Mouse (Mus musculus) liver, adult 2 months (tissue): ENCODE data around the gene Wipi2. TPM values are rescaled to one million over a fixed set of nuclear protein-coding genes. Genes with fewer than 3 reads are reported as not detected.

Experiments used
- DNase-seq: peaks from one replicate; pipeline ENCODE4 v3.0.0-alpha.2; 2011; ENCODE audit warnings: low read depth, low spot score; ENCODE audit errors: extremely low read depth
- H3K27ac ChIP-seq: fragments of 200-500 bp; replicated peaks from 2 replicates; pipeline ENCODE4 v1.5.1; 2012; ENCODE audit warnings: low read depth, mild to moderate bottlenecking, control low read depth, inconsistent platforms, low read length; ENCODE audit not compliant: insufficient read depth
- H3K27me3 ChIP-seq: fragments of 200-500 bp; 2 replicates; pipeline ENCODE4 v1.6.1; 2012; ENCODE audit warnings: mild to moderate bottlenecking, moderate library complexity, low read length, inconsistent platforms; ENCODE audit not compliant: control insufficient read depth, insufficient read depth
- H3K36me3 ChIP-seq: fragments of 200-500 bp; 2 replicates; pipeline ENCODE4 v1.6.1; 2012; ENCODE audit warnings: low read length, inconsistent platforms; ENCODE audit not compliant: control insufficient read depth, insufficient read depth
- H3K4me1 ChIP-seq: fragments of 200-500 bp; 2 replicates; pipeline ENCODE4 v1.6.1; 2011; ENCODE audit warnings: low read length; ENCODE audit not compliant: control insufficient read depth, insufficient read depth
- H3K4me3 ChIP-seq: fragments of 200-500 bp; 2 replicates; pipeline ENCODE4 v1.5.1; 2011; ENCODE audit warnings: low read depth, mild to moderate bottlenecking, control low read depth, low read length, moderate library complexity; ENCODE audit not compliant: insufficient read depth
- H3K79me2 ChIP-seq: fragments of 200-500 bp; 2 replicates; pipeline ENCODE4 v1.6.1; 2012; ENCODE audit warnings: inconsistent platforms, mild to moderate bottlenecking, low read length, moderate library complexity; ENCODE audit not compliant: control insufficient read depth, insufficient read depth
- H3K9ac ChIP-seq: fragments of 200-500 bp; 2 replicates; pipeline ENCODE4 v1.6.1; 2012; ENCODE audit warnings: low read depth, mild to moderate bottlenecking, control low read depth, inconsistent platforms, low read length
- CTCF ChIP-seq: fragments of 200-500 bp; IDR thresholded peaks from 2 replicates; pipeline ENCODE4 v1.5.1; 2011; ENCODE audit warnings: low read depth, low read length, control low read depth
- POLR2A ChIP-seq: fragments of 200-500 bp; IDR thresholded peaks from 2 replicates; pipeline ENCODE4 v1.6.1; 2011; ENCODE audit warnings: low read length, control low read depth; ENCODE audit not compliant: insufficient read depth; ENCODE audit errors: extremely low read depth
- WGBS: fragments of 180-500 bp; shearing (Covaris S2); methylation state at CpG from one replicate; pipeline ENCODE4 v1.1.7; 2018; 5-methylcytosine and 5-hydroxymethylcytosine counted together
- polyA plus RNA-seq: library from polyadenylated mRNA; depleted of rRNA; stranded (reverse); fragments of >200 nt; gene quantifications from 2 replicates; pipeline ENCODE4 v1.2.3, GENCODE M21; 2012; rRNA removed
- total RNA-seq: library from RNA; depleted of rRNA; stranded (reverse); fragments of >200 nt; gene quantifications from 2 replicates; pipeline ENCODE4 v1.2.3, GENCODE M21; 2014; rRNA removed

Wipi2 gene
- total and polyA plus RNA-seq, 2 experiments = 39.2 to 43.9 TPM

DNA sequence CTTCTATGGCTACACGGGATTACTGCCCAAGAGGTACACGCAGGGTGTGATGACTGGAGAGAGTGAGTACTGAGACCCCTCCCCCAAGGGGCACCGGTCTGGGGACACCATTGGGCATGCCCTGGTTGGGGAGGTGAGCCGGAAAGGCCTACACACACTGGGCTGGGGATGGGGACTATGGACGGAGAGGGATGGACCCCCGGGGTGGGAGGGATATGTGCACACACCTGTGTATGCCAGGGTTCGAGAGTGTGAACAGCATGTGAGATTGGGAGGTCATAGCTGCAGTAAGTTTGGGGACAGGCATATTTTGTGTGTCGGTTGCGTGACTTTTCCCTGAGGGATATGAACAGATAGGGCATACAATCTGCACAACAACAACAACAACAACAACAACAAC, 87.6 kb downstream of the Wipi2 start:
- DNase-seq = no peak
- H3K36me3 ChIP-seq = no peaks in the 10 kb centered on the region
- no peaks in the 10 kb centered on the region for H3K79me2 ChIP-seq

DNA sequence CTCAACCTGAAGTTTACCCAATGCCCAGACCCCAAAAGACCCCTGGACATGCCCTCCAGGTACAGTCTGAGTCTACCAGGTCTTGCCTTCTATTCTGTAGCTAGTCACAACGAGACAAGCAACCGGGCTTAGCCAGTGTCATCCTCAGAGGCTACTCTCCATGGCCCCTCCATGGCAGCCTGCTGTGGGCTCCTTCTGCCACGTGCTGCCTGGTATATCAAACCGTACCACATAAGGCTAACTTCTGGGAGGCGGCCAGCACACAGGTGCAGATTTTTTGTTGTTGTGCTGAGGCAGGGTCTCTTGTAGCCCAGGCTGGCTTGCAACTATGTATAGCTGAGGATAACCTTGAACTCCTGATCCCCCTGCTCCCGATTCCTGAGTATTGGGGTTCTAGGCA, 88.6 kb downstream of the Wipi2 start:
- WGBS = 68% methylated on average over 6 of the region's 6 CpGs
- Histone ChIP-seq H3K79me2 (no peaks in the 10 kb centered on the region), H3K36me3 (no peaks in the 10 kb centered on the region), H3K27me3 (no peaks in the 10 kb centered on the region), H3K4me3 (no peak overlapping the region), H3K4me1 (no peaks in the 10 kb centered on the region), H3K9ac (no peak overlapping the region), H3K27ac (no peak overlapping the region)
- no peak for DNase-seq
- no peak for TF ChIP-seq CTCF
- TF ChIP-seq POLR2A = no peak

More for the DNA sequence above, 87.6 kb downstream of the Wipi2 start:
- no peak overlapping the region for H3K27ac ChIP-seq
- no peaks in the 10 kb centered on the region for H3K27me3 ChIP-seq
- 90% methylated on average over 9 of the region's 9 CpGs for WGBS
- H3K9ac ChIP-seq = no peak overlapping the region
- TF ChIP-seq POLR2A (no peak), CTCF (no peak)
- H3K4me3 ChIP-seq = no peak overlapping the region
- no peaks in the 10 kb centered on the region for H3K4me1 ChIP-seq

GRCm38 (mm10) chr5:142718037-142718436, 90.5 kb downstream of the Wipi2 start:
- no peaks in the 10 kb centered on the region for H3K27me3 ChIP-seq
- no peak overlapping the region for H3K27ac ChIP-seq
- no peaks in the 10 kb centered on the region for H3K4me1 ChIP-seq
- H3K9ac ChIP-seq = no peak overlapping the region
- 18% methylated on average over 4 of the region's 4 CpGs for WGBS
- no peaks in the 10 kb centered on the region for H3K79me2 ChIP-seq
- no peaks in the 10 kb centered on the region for H3K36me3 ChIP-seq
- DNase-seq = peak; percentile 40
- H3K4me3 ChIP-seq = no peak overlapping the region
- TF ChIP-seq CTCF = peak; percentile 92
- no peak for TF ChIP-seq POLR2A

DNA sequence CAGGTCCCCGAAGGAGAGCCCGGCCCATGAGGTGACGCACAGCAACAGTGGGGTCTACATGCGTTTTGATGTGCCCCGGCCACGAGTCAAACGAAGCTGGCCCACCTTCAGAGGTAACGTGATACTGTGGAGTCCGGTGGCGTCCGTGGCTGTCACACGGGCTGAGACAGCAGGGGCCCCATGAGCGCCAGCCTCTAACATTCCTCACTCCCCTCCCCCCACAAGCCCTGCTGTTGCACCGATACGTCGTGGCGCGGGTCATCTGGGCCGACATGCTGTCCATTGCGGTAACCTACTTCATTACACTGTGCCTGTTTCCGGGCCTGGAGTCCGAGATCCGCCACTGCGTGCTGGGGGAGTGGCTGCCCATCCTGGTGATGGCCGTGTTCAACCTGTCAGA, 91.0 kb downstream of the Wipi2 start:
- H3K4me1 ChIP-seq = no peaks in the 10 kb centered on the region
- no peak for TF ChIP-seq CTCF
- no peak for TF ChIP-seq POLR2A
- no peaks in the 10 kb centered on the region for H3K79me2 ChIP-seq
- DNase-seq = no peak
- no peak overlapping the region for H3K27ac ChIP-seq
- no peaks in the 10 kb centered on the region for H3K27me3 ChIP-seq
- no peak overlapping the region for H3K9ac ChIP-seq
- no peaks in the 10 kb centered on the region for H3K36me3 ChIP-seq
- WGBS = 48% methylated on average over 25 of the region's 25 CpGs
- no peak overlapping the region for H3K4me3 ChIP-seq

DNA sequence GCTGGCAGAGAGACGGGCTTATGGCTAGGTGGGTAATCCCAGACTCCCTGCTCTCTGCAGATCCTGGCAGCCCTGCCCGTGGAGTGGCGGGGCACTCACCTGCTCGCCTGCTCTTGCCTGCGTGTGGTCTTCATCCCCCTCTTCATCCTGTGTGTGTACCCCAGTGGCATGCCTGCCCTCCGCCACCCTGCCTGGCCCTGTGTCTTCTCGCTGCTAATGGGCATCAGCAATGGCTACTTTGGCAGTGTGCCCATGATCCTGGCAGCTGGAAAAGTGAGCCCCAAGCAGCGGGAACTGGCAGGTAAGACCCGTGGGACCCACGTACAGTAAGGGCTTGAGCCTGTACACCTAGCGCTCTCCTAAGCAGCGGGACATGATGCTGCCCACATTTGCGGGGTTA, 92.4 kb downstream of the Wipi2 start:
- Histone ChIP-seq H3K4me1 (no peaks in the 10 kb centered on the region), H3K4me3 (no peak overlapping the region), H3K27me3 (no peaks in the 10 kb centered on the region), H3K27ac (no peak overlapping the region), H3K9ac (no peak overlapping the region), H3K36me3 (no peaks in the 10 kb centered on the region), H3K79me2 (no peaks in the 10 kb centered on the region)
- DNase-seq = no peak
- 80% methylated on average over 13 of the region's 13 CpGs for WGBS
- no peak for TF ChIP-seq POLR2A
- TF ChIP-seq CTCF = no peak

Other genes starting within 250 kb of the Wipi2 start
- gene Foxk1, start 226.2 kb upstream of the Wipi2 start, total RNA-seq = 3.0 and 5.0 TPM in 2 replicates
- gene Foxk1, start 226.2 kb upstream of the Wipi2 start, polyA plus RNA-seq = 7.2 and 7.6 TPM in 2 replicates
- 3.6 and 6.9 TPM in 2 replicates for gene Ap5z1, start 163.8 kb upstream of the Wipi2 start, total RNA-seq
- 23.3 and 24.9 TPM in 2 replicates for gene Ap5z1, start 163.8 kb upstream of the Wipi2 start, polyA plus RNA-seq
- not detected in 2 replicates for gene Papolb, start 97.6 kb upstream of the Wipi2 start, total RNA-seq
- not detected in 2 replicates for gene Papolb, start 97.6 kb upstream of the Wipi2 start, polyA plus RNA-seq
- gene Radil, start 76.6 kb upstream of the Wipi2 start, total RNA-seq = not detected in 2 replicates
- 0.02 TPM in 1 of 2 replicates, not detected in the other for gene Radil, start 76.6 kb upstream of the Wipi2 start, polyA plus RNA-seq
- gene Mmd2, start 18.9 kb upstream of the Wipi2 start, total RNA-seq = 9.8 and 37.1 TPM in 2 replicates
- gene Mmd2, start 18.9 kb upstream of the Wipi2 start, polyA plus RNA-seq = 13.1 and 27.6 TPM in 2 replicates
- gene Slc29a4, start 64.8 kb downstream of the Wipi2 start, total RNA-seq = not detected in 2 replicates
- 0.02 and 0.04 TPM in 2 replicates for gene Slc29a4, start 64.8 kb downstream of the Wipi2 start, polyA plus RNA-seq
- gene Tnrc18, start 190.0 kb downstream of the Wipi2 start, total RNA-seq = 4.0 and 9.0 TPM in 2 replicates
- gene Tnrc18, start 190.0 kb downstream of the Wipi2 start, polyA plus RNA-seq = 14.5 and 17.8 TPM in 2 replicates